Mouse (Mus musculus): ENCODE measurements around the gene Ptpn3.

DNA sequence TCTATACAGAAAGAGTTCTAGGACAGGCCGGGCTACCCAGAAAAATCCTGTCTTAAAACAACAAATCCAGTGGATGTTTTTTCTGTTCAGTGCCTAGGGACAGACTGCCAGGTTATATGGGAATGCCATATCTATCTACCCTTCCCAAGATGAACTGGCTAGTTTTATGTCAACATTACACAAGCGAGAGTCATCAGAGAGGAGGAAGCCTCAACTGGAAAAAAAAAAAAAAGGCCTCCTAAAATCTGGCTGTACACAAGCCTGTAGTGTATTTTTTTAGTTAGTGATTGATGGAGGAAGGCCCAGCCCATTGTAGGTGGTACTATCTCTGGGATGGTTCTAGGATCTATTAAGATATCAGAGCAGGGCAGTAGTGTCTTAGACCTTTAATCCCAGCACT lies 16.4 kb downstream of the Ptpn3 start:
- no peak for TF ChIP-seq CTCF (IDR thresholded peaks at IDR 0.05; ENCODE audit: low read depth)
- no peak for TF ChIP-seq EP300 (optimal IDR thresholded peaks at IDR 0.05)
